Mouse (Mus musculus): ENCODE measurements around the gene Ptges2.

- no peak for TF ChIP-seq HCFC1 (IDR thresholded peaks at IDR 0.05; ENCODE audit: borderline replicate concordance, insufficient read depth, low read length)
- no peak for TF ChIP-seq MAFK (IDR thresholded peaks at IDR 0.05; ENCODE audit: insufficient read depth, low read depth, low read length)
- TF ChIP-seq ZNF384 (IDR thresholded peaks at IDR 0.05; ENCODE audit: low read depth, low read length), result no peak
These were observed 999 bp downstream of the Ptges2 start for GRCm38 (mm10) chr2:32396695-32397094.

Measured in ES-E14 (cell line).